Mouse (Mus musculus) hindbrain, embryonic 11.5 days (tissue): ENCODE data around the gene Aip. TPM values are rescaled to one million over a fixed set of nuclear protein-coding genes. Genes with fewer than 3 reads are reported as not detected.
A peak's percentile ranks its signal among the peaks of the same experiment; 100 is the strongest.

Source experiments
- ATAC-seq: fragments of 200-750 bp; cut with Nextera tagmentation; 2 replicates; pipeline ENCODE4 v1.8.0; 2017; ENCODE audit warnings: mild to moderate bottlenecking, moderate TSS enrichment, moderate library complexity; ENCODE audit not compliant: low FRiP score
- DNase-seq: peaks from one replicate; pipeline ENCODE4 v3.0.0-alpha.2; 2015; ENCODE audit warnings: low spot score
- H3K27ac ChIP-seq: fragments of 300-500 bp; sonication (generic); 2 replicates; pipeline ENCODE4 v1.5.1; 2014; ENCODE audit warnings: mild to moderate bottlenecking, low read depth, low read length
- H3K27me3 ChIP-seq: fragments of 300-500 bp; sonication (generic); 2 replicates; pipeline ENCODE4 v1.6.1; 2014; ENCODE audit warnings: mild to moderate bottlenecking, low read length, moderate library complexity, mixed read lengths; ENCODE audit not compliant: control insufficient read depth, insufficient read depth
- H3K36me3 ChIP-seq: fragments of 300-500 bp; sonication (generic); 2 replicates; pipeline ENCODE4 v1.6.1; 2014; ENCODE audit warnings: mild to moderate bottlenecking, low read length, moderate library complexity, mixed read lengths; ENCODE audit not compliant: control insufficient read depth, insufficient read depth
- H3K4me1 ChIP-seq: fragments of 300-500 bp; sonication (generic); replicated peaks from 2 replicates; pipeline ENCODE4 v1.6.1; 2014; ENCODE audit warnings: low read length, mixed read lengths; ENCODE audit not compliant: control insufficient read depth, insufficient read depth
- H3K4me2 ChIP-seq: fragments of 300-500 bp; sonication (generic); replicated peaks from 2 replicates; pipeline ENCODE4 v1.6.1; 2014; ENCODE audit warnings: mild to moderate bottlenecking, low read depth, low read length
- H3K4me3 ChIP-seq: fragments of 300-500 bp; sonication (generic); 2 replicates; pipeline ENCODE4 v1.5.1; 2014; ENCODE audit warnings: low read depth, low read length
- H3K9ac ChIP-seq: fragments of 300-500 bp; sonication (generic); 2 replicates; pipeline ENCODE4 v1.6.1; 2014; ENCODE audit warnings: low read depth, low read length
- H3K9me3 ChIP-seq: fragments of 300-500 bp; sonication (generic); 2 replicates; pipeline ENCODE4 v1.6.1; 2016; ENCODE audit warnings: low read length; ENCODE audit not compliant: control insufficient read depth
- WGBS: fragments of 180-500 bp; shearing (Covaris S2); extraction: QIAGEN DNeasy Blood & Tissue Kit; methylation state at CpG from one replicate; pipeline ENCODE4 v1.1.7; 2014; 5-methylcytosine and 5-hydroxymethylcytosine counted together
- polyA plus RNA-seq: library from polyadenylated mRNA; unstranded; fragments of >200 nt; fragmentation: Nextera tagmentation; extraction: Ambion mirVana; gene quantifications from 2 replicates; pipeline ENCODE4 v1.2.1, GENCODE M21; 2014

Gene Aip
- polyA plus RNA-seq, 1 experiment from 2014 or later = 67.4 TPM

DNA sequence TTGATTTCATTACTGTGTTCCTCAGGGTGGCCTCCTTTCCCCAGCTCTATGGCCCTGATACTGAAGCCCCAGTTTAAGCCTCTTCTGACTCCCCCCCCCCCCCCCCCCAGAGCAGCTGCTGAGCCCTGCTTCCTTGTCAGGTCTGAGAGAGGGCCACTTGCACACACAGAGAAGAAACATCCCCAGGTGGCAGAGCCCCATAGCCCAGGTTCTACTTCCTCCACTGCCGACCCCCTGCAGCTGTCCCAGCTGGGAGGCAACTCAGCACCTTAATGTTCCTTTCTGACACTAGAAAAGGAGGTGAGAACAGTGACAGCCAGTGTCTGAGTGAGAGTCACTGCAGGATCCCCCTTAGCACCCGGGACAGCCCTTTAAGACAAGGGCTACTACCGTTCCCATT is 21.9 kb downstream of the Aip start:
- ATAC-seq = no peak
- Histone ChIP-seq H3K9ac (no peak overlapping the region), H3K36me3 (no peaks in the 10 kb centered on the region), H3K4me3 (no peak overlapping the region), H3K4me2 (no peak overlapping the region), H3K27ac (no peak overlapping the region), H3K9me3 (no peaks in the 10 kb centered on the region), H3K27me3 (peaks cover 23% of the 10 kb centered on the region), H3K4me1 (peaks cover 13% of the 10 kb centered on the region)
- DNase-seq = no peak
- WGBS = 75% methylated on average over 3 of the region's 3 CpGs

DNA sequence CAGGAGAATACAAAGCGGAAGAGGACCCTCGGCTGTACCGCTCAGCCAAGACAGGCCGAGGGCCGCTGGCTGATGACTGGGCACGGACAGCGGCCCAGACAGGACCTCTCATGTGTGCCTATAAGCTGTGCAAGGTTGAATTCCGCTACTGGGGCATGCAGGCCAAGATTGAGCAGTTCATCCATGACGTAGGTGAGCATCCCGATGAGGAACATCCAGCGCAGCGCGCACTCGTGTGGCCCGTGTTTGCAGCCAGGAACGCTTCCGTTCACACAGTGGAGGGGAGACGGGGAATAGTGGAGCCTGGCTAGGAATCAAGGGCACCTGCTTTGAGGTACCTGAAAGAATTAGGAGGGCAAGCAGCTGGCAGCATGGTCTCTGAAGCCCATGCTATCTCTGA is 22.4 kb downstream of the Aip start:
- Histone ChIP-seq H3K9me3 (no peaks in the 10 kb centered on the region), H3K4me2 (no peak overlapping the region), H3K27me3 (peaks cover 23% of the 10 kb centered on the region), H3K27ac (no peak overlapping the region), H3K9ac (no peak overlapping the region), H3K36me3 (no peaks in the 10 kb centered on the region), H3K4me3 (no peak overlapping the region), H3K4me1 (peaks cover 14% of the 10 kb centered on the region)
- WGBS = 94% methylated on average over 18 of the region's 18 CpGs
- ATAC-seq (no peak), DNase-seq (no peak)

GRCm38 (mm10) chr19:4102626-4103025 is 23.0 kb downstream of the Aip start:
- no peaks in the 10 kb centered on the region for H3K36me3 ChIP-seq
- H3K9ac ChIP-seq = no peak overlapping the region
- ATAC-seq (no peak), DNase-seq (no peak)
- peaks cover 14% of the 10 kb centered on the region for H3K4me1 ChIP-seq
- peaks cover 23% of the 10 kb centered on the region for H3K27me3 ChIP-seq
- no peaks in the 10 kb centered on the region for H3K9me3 ChIP-seq
- 93% methylated on average over 12 of the region's 12 CpGs for WGBS
- H3K27ac ChIP-seq = no peak overlapping the region
- H3K4me2 ChIP-seq = no peak overlapping the region
- H3K4me3 ChIP-seq = no peak overlapping the region

DNA sequence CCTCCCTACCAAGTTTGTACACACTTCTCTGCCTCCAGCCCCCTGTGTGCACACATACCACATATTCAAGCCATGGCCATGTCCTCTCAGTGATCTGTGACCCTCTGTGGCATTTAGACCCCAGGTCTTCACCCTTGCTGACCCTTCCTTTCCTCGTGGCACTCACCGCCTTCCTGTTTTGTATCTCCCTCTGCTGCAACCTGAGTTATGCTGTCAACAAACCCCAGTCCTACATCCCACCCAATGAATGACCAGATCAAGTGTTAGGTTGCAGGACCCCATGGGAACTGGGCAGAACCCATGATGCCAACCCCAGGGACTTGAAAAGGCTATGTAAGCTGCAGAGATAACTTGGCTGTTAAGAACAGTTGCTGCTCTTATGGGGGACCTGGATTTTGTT is 23.6 kb downstream of the Aip start:
- no peak overlapping the region for H3K4me3 ChIP-seq
- H3K4me1 ChIP-seq = peaks cover 14% of the 10 kb centered on the region
- DNase-seq (no peak), ATAC-seq (no peak)
- 78% methylated on average over 2 of the region's 2 CpGs for WGBS
- no peak overlapping the region for H3K4me2 ChIP-seq
- no peaks in the 10 kb centered on the region for H3K36me3 ChIP-seq
- H3K27me3 ChIP-seq = peaks cover 23% of the 10 kb centered on the region
- no peak overlapping the region for H3K27ac ChIP-seq
- no peaks in the 10 kb centered on the region for H3K9me3 ChIP-seq
- no peak overlapping the region for H3K9ac ChIP-seq

GRCm38 (mm10) chr19:4101466-4101865 is 24.2 kb downstream of the Aip start:
- Histone ChIP-seq H3K9me3 (no peaks in the 10 kb centered on the region), H3K27ac (no peak overlapping the region), H3K4me1 (peaks cover 14% of the 10 kb centered on the region), H3K9ac (peak overlapping the region; percentile 48; the same call in 1 of the 2 replicates), H3K36me3 (no peaks in the 10 kb centered on the region), H3K4me2 (peak overlapping the region; percentile 89), H3K4me3 (peak overlapping the region; percentile 46), H3K27me3 (peaks cover 23% of the 10 kb centered on the region)
- 63% methylated on average over 6 of the region's 6 CpGs for WGBS
- ATAC-seq = no peak
- no peak for DNase-seq

DNA sequence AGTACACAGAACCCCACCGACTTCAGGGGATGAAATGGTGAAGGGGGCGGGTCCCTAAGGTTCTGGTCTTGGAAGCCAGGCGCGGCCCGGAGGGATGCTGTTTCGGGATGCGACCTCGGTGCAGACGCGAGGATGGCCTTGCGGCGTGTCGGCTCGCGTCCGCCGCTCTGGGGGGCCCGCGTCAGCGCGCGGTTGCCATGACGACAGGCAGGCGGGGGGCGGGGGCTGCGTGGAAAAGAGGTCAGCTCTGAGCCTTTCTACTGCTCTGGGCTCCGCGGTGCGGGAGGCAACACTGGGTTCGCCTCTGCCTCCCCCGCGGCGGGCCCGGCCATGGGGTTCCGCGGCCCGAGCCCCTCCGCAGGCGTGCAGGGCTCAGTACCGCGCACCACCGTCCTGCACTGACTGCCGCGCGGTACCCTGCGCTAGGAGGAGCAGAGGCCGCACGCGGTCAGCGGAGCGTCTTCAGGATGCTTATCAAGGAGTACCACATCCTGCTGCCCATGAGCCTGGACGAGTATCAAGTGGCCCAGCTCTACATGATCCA is 24.9 kb downstream of the Aip start:
- no peaks in the 10 kb centered on the region for H3K36me3 ChIP-seq
- peak overlapping the region; percentile 46 for H3K4me3 ChIP-seq
- no peaks in the 10 kb centered on the region for H3K9me3 ChIP-seq
- H3K9ac ChIP-seq = peak overlapping the region; percentile 48; the same call in 1 of the 2 replicates
- H3K4me2 ChIP-seq = peak overlapping the region; percentile 89
- peaks cover 23% of the 10 kb centered on the region for H3K27me3 ChIP-seq
- H3K27ac ChIP-seq = no peak overlapping the region
- DNase-seq = peak; percentile 70
- peaks cover 14% of the 10 kb centered on the region for H3K4me1 ChIP-seq
- WGBS = under 1% methylated on average over 52 of the region's 52 CpGs
- ATAC-seq = peak; percentile 8; the same call in 1 of the 2 replicates

GRCm38 (mm10) chr19:4099837-4100717 is 25.6 kb downstream of the Aip start, which contains the start of gene Pitpnm1:
Pitpnm1 (plus strand) TSS chr19:4099998.
- Histone ChIP-seq H3K27me3 (peaks cover 23% of the 10 kb centered on the region), H3K4me1 (peaks cover 14% of the 10 kb centered on the region), H3K4me2 (peak within 1 kb of the TSS; percentile 89), H3K27ac (no peak within 1 kb of the TSS), H3K36me3 (no peaks in the 10 kb centered on the region), H3K4me3 (peak within 1 kb of the TSS; percentile 46), H3K9ac (peak within 1 kb of the TSS; percentile 48), H3K9me3 (no peaks in the 10 kb centered on the region)
- DNase-seq = peak; percentile 59
- ATAC-seq = no peak
- WGBS = 1% methylated on average over 53 of the region's 53 CpGs

DNA sequence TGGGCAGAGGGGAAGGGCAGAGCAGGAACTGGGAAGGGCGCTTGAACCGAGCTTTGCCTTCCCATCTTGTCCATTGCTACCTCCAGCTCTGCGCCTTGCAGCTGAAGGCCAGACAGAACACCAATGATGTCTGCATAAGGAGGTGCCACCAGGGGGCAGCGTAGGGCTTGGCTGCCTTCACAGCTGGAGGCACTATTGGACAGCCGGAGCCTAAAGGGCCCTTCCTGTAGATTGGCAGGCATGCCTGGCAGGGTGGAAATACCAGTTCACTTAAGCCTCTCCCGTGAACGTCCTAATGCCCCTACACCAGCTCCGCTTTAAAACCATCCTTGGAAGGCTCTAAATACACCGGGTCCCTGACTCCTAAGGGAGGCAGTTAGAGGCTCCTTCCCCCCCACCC is 26.6 kb downstream of the Aip start:
- no peaks in the 10 kb centered on the region for H3K36me3 ChIP-seq
- H3K9ac ChIP-seq = no peak overlapping the region
- 0 out of 2 replicates have a peak overlapping the region, but pooled peaks have one; percentile 11 for H3K4me2 ChIP-seq
- H3K4me1 ChIP-seq = peaks cover 14% of the 10 kb centered on the region
- no peaks in the 10 kb centered on the region for H3K9me3 ChIP-seq
- WGBS = 19% methylated on average over 9 of the region's 9 CpGs
- H3K27ac ChIP-seq = no peak overlapping the region
- no peak for ATAC-seq
- no peak overlapping the region for H3K4me3 ChIP-seq
- H3K27me3 ChIP-seq = peaks cover 23% of the 10 kb centered on the region
- DNase-seq = peak; percentile 93
